Mouse (Mus musculus): ENCODE data around the gene AI837181. TPM values are rescaled to one million over a fixed set of nuclear protein-coding genes. Genes with fewer than 3 reads are reported as not detected.

Gene AI837181
- polyA plus RNA-seq, 1 experiment from 2014 or later = 38.3 TPM

DNA sequence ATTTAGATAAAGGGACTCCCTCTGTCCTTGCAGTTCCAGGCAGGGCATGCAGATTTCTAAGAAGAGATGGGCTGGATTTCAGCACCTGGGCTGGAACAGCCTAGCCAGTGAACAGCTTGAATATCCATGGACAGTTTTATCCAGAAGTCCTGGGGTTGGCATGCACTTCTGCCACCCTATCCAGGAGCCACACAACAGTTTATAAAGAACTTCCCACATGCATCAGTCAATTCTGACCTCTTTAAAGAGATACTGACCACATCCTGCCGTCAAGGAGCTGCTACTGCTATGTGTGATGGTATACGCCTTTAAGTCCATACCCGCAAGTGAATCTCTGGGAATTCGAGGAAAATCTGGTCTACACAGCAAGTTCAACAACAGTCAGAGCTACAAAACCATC, 4.3 kb downstream of the AI837181 start:
- WGBS = 71% methylated on average over 4 of the region's 4 CpGs
- Histone ChIP-seq H3K9me3 (no peaks in the 10 kb centered on the region), H3K36me3 (peaks cover 20% of the 10 kb centered on the region), H3K27ac (replicated peaks) (no peak overlapping the region), H3K4me2 (no peak overlapping the region), H3K9ac (no peak overlapping the region; the same call in 1 of the 2 replicates), H3K4me3 (no peak overlapping the region), H3K27me3 (replicated peaks) (no peaks in the 10 kb centered on the region), H3K4me1 (peaks cover 35% of the 10 kb centered on the region)
- no peak for ATAC-seq (ENCODE audit: extremely low read depth, insufficient number of reproducible peaks, low FRiP score, low TSS enrichment)

DNA sequence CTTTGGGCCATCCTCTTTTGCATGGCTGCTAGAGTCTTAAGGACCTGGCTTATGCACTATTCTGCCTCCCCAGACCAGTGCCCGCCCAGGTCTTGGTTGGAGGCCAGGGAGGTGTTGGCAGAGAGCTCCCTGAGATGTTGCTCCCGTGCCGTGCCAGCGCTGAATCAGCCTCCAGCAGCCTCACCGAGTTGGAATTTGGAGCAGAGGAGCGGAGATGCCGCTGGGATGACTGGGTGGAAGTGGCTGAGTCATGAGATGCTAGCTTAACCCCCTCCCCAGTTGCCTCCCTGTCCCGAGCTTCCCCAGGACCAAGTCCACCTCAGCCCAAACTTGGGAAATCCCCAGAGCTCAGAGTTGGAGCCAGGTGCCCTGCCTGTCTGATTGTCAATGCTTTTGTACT, 4.9 kb downstream of the AI837181 start:
- Histone ChIP-seq H3K4me1 (peaks cover 36% of the 10 kb centered on the region), H3K27me3 (replicated peaks) (no peaks in the 10 kb centered on the region), H3K36me3 (peaks cover 20% of the 10 kb centered on the region), H3K4me2 (no peak overlapping the region), H3K9me3 (no peaks in the 10 kb centered on the region), H3K9ac (no peak overlapping the region), H3K27ac (replicated peaks) (no peak overlapping the region), H3K4me3 (no peak overlapping the region)
- ATAC-seq (ENCODE audit: extremely low read depth, insufficient number of reproducible peaks, low FRiP score, low TSS enrichment) = no peak
- WGBS = 55% methylated on average over 8 of the region's 8 CpGs

DNA sequence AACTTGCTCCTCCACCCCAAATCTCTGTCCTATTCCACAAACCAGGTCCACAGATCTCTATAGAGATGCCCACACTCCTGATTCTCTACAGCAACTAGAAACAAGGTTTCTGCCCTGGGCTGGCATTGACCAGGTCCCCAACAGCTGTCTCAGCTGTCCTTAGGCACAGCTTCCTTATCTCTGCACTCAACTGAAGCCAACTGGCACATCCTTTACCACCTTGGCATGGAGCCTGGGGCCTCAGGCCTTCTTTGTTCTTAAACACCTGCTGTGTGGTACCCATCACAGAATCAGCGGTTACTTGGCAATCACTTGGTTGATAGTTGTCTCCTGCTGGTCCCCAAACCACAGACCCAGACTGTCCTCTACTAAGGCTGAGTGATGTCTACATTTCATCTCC, 5.5 kb downstream of the AI837181 start:
- peaks cover 20% of the 10 kb centered on the region for H3K36me3 ChIP-seq
- peaks cover under 1% of the 10 kb centered on the region; the same call in 1 of the 2 replicates for H3K27me3 ChIP-seq (replicated peaks)
- H3K9me3 ChIP-seq = no peaks in the 10 kb centered on the region
- ATAC-seq (ENCODE audit: extremely low read depth, insufficient number of reproducible peaks, low FRiP score, low TSS enrichment) = no peak
- H3K27ac ChIP-seq (replicated peaks) = no peak overlapping the region
- whole genome bisulfite sequencing = 82% methylated on average over 1 of the region's 1 CpGs
- H3K4me1 ChIP-seq = peaks cover 36% of the 10 kb centered on the region
- no peak overlapping the region for H3K4me3 ChIP-seq
- H3K9ac ChIP-seq = no peak overlapping the region
- no peak overlapping the region for H3K4me2 ChIP-seq

DNA sequence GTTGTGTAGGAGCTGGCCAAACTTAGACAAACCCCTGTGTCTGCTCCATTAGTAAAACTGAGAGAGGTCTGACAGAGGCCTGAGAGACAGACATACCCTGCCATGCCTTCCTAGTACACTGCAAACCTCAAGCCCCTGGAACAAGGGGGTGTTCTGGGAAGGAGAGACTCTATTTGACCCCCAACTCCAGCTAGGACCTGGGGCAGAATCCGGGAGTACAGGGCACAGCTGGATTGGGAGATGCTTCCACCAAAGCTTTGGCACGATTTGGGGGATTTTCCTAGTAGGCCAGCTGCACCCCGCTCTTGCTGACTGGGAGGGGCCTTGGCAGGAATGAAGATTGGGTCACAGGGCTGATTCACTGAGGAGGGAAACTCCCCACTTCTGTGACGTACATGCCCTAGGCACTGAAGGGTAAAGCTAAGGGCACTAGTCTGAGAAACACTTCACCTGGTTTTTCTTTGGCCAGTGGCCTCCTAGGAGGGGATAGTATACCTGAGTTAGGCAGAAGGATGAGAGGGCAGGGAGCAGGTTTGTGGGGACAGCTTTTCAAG, 7.0 kb downstream of the AI837181 start:
- H3K4me2 ChIP-seq = no peak overlapping the region
- H3K4me1 ChIP-seq = peaks cover 22% of the 10 kb centered on the region
- ATAC-seq (ENCODE audit: extremely low read depth, insufficient number of reproducible peaks, low FRiP score, low TSS enrichment) = no peak
- H3K27ac ChIP-seq (replicated peaks) = no peak overlapping the region
- peaks cover 9% of the 10 kb centered on the region for H3K36me3 ChIP-seq
- peaks cover 6% of the 10 kb centered on the region; the same call in 1 of the 2 replicates for H3K27me3 ChIP-seq (replicated peaks)
- H3K9ac ChIP-seq = no peak overlapping the region
- no peak overlapping the region for H3K4me3 ChIP-seq
- H3K9me3 ChIP-seq = no peaks in the 10 kb centered on the region
- WGBS = 64% methylated on average over 4 of the region's 4 CpGs

DNA sequence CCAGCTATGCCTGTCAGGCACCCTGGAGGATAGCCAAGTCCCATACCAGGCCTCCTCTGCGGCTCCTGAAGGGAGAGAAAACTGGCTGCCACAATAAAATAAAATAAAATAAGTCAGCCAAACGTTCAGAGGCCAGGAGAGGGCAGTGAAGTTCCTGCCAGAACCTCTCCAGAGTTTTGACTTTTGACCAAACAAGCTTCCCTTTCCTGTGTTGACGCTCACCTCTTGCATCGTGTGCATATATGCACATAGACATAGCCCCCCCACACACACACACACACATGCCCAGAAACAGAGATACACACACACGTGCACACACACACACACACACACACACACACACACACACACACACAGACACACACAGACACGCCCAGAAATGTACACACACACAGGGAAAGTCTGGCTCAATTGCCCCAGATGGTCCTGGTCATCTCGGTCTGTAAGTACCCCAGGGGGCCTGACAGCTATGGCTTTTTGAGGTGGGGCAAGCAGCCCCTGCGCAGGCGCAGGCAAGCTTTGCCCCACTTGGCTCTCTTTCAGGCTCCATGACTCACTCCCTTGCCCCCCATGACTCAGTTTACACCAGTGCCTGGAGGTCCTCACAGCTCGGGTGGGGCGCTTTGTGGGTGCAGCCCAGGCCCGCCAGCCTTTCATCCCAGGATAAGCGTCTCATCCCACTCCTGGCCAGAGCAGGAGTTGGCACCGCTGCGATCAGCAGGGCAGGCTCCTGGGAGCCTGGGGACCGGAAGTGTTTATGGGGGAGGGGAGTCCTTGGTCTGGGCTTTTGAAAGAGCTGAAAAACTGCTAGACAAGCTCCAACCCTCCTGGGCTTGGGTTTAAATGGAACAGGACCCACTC, 8.3 kb downstream of the AI837181 start:
- peak overlapping the region; percentile 79 for H3K9ac ChIP-seq
- H3K4me3 ChIP-seq = peak overlapping the region; percentile 49
- ATAC-seq (ENCODE audit: extremely low read depth, insufficient number of reproducible peaks, low FRiP score, low TSS enrichment) = peak; percentile 56; the same call in 1 of the 2 replicates
- no peaks in the 10 kb centered on the region for H3K9me3 ChIP-seq
- H3K4me1 ChIP-seq = peaks cover 19% of the 10 kb centered on the region
- no peaks in the 10 kb centered on the region for H3K36me3 ChIP-seq
- H3K27ac ChIP-seq (replicated peaks) = peak overlapping the region; percentile 74
- WGBS = 8% methylated on average over 16 of the region's 16 CpGs
- H3K4me2 ChIP-seq = peak overlapping the region; percentile 75
- peaks cover 12% of the 10 kb centered on the region; the same call in 1 of the 2 replicates for H3K27me3 ChIP-seq (replicated peaks)

DNA sequence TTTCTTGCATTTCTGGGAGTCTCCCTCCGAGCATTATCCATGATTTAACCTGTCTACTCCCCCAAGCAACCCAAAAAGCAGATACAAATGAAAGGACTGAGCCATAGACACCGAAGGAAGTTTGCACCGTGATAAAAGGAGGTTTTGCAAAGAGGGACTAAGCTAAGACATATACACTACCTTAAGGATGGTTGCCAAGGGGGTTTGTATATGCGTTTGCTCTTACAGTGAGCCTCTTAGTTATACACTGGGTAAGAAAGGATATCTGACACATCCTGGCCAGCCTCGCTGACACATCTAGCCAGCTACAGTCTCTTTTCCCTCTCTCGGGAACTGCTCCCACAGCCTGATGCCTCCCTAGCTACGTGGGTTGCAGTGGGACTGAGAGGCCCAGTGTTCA, 9.0 kb downstream of the AI837181 start:
- 46% methylated on average over 7 of the region's 7 CpGs for WGBS
- Histone ChIP-seq H3K36me3 (no peaks in the 10 kb centered on the region), H3K9ac (peak overlapping the region; percentile 79), H3K4me1 (peaks cover 19% of the 10 kb centered on the region), H3K27me3 (replicated peaks) (peaks cover 12% of the 10 kb centered on the region; the same call in 1 of the 2 replicates), H3K27ac (replicated peaks) (peak overlapping the region; percentile 74), H3K4me3 (0 out of 2 replicates have a peak overlapping the region, but pooled peaks have one; percentile 49), H3K4me2 (peak overlapping the region; percentile 75), H3K9me3 (no peaks in the 10 kb centered on the region)
- ATAC-seq (ENCODE audit: extremely low read depth, insufficient number of reproducible peaks, low FRiP score, low TSS enrichment) = no peak

DNA sequence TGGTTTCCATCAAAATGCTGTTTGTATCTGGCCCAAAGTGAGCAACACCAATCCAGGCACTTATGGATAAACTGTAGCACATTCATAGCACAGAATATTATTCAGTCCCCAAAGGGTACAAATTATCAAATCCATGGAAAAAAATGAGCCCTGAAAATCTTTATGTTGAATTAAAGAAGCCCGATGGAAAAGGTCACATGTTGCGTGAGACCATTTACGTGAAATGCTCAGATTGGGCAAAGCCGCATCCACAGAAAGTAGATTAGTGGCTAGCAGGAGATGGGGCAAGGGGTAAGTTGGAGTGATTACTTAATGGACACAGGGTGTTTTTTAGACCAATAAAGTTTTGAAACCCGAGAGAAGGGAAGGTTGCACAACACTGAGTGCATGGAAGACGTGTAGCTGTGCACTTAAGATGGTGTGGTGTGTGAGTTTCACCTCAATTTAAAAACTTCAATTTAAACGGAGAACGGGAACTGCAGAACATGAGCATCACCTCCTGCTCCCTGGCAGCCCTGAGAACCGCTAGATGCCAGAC, 19.5 kb downstream of the AI837181 start:
- ATAC-seq (ENCODE audit: extremely low read depth, insufficient number of reproducible peaks, low FRiP score, low TSS enrichment) = no peak
- H3K27me3 ChIP-seq (replicated peaks) = peaks cover 61% of the 10 kb centered on the region
- no peak overlapping the region for H3K4me2 ChIP-seq
- H3K36me3 ChIP-seq = no peaks in the 10 kb centered on the region
- H3K4me1 ChIP-seq = peaks cover 19% of the 10 kb centered on the region
- no peak overlapping the region for H3K27ac ChIP-seq (replicated peaks)
- peaks cover 6% of the 10 kb centered on the region; the same call in 1 of the 2 replicates for H3K9me3 ChIP-seq
- H3K4me3 ChIP-seq = no peak overlapping the region
- H3K9ac ChIP-seq = no peak overlapping the region
- WGBS = 56% methylated on average over 9 of the region's 9 CpGs

DNA sequence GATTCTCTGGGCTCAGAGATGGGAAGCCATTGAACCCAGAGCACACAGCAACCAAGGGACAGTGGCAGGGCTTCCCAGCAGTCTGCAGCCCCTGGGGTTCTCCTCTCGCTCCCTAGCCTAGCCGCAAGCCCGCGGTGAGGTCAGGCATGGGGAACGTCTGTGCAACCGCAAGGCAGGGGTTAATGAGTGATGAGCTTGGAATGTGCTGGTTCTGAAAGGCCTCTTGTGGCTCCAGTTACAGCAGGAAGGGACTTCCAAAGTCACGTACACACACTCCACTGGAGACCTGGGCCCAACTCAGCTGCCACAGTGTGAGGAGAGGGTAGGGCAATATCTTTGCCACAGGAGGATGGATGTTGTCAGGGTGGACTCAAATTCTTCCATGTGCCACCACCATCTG, 20.0 kb downstream of the AI837181 start:
- Histone ChIP-seq H3K9ac (no peak overlapping the region), H3K36me3 (no peaks in the 10 kb centered on the region)
- WGBS = 29% methylated on average over 7 of the region's 7 CpGs

DNA sequence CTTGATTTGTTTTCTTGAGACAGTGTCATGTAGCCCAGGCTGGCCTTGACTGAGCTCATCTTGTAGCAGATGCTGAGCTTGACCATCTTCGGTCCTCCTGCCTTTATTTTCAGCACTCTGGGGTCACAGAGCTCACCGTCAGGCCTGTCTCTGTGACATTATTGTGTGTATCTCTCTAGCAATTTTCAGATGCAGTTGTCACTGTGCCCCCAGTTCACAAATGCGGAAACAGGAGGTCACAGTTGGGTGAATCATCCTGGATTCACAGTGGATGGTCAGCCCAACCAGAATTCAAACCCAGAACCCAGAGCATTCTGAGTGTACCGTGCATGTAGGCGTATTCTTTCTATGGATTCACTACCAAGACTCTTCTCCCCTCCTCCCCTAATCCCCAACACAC, 20.8 kb downstream of the AI837181 start:
- Histone ChIP-seq H3K27ac (replicated peaks) (no peak overlapping the region), H3K9me3 (no peaks in the 10 kb centered on the region), H3K4me1 (peaks cover 23% of the 10 kb centered on the region), H3K4me2 (no peak overlapping the region), H3K4me3 (no peak overlapping the region), H3K9ac (no peak overlapping the region), H3K36me3 (no peaks in the 10 kb centered on the region), H3K27me3 (replicated peaks) (peaks cover 74% of the 10 kb centered on the region)
- 81% methylated on average over 5 of the region's 5 CpGs for WGBS
- no peak for ATAC-seq (ENCODE audit: extremely low read depth, insufficient number of reproducible peaks, low FRiP score, low TSS enrichment)

More for the DNA sequence above, 20.0 kb downstream of the AI837181 start:
- peaks cover 19% of the 10 kb centered on the region for H3K4me1 ChIP-seq
- H3K4me2 ChIP-seq = no peak overlapping the region
- H3K9me3 ChIP-seq = peaks cover 6% of the 10 kb centered on the region; the same call in 1 of the 2 replicates
- no peak overlapping the region for H3K27ac ChIP-seq (replicated peaks)
- ATAC-seq (ENCODE audit: extremely low read depth, insufficient number of reproducible peaks, low FRiP score, low TSS enrichment) = no peak
- H3K4me3 ChIP-seq = no peak overlapping the region
- peaks cover 66% of the 10 kb centered on the region for H3K27me3 ChIP-seq (replicated peaks)

DNA sequence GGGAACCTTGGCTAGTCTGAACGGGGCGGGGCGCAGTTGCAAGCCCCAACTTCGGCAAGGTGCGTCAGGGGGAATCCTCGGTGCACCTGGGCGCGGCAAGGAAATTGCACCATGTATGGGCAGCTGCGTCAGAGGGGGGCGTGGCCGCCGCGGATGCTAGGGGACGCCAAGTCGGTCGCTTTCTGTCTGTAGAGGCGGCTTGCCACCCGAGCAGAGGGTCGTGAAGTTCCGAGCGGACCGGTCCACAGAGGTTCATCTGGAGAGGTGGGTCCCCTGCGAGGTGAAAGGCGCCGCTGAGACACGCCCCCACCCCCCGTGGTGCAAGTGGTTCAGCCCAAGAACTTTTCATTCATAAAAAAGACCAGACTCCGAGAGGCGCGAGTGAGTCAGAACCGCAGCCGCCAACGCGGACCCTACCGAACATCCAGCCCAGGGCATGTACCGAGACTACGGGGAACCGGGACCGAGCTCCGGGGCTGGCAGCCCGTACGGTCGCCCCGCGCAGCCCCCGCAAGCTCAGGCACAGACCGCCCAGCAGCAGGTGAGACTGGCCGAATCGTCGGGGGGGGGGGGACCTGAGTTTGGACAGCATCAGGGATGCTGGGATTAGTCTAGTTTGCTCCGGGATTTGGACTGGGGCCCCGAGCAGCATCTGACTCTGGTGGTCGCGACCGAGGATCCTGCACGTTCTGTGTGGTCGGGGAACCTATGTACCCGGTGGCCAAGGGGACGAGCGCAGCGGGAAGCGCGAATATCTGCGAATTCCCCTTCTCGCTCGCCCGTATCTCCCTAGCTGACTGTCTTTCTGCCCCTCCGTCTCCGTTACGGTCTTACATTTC, 22.8 kb downstream of the AI837181 start, which contains the start of gene Fosl1:
Gene Fosl1 (plus strand): TSS at position 33 of the 839 bp plus-strand sequence.
- H3K27me3 ChIP-seq (replicated peaks) = peaks cover 82% of the 10 kb centered on the region
- H3K4me3 ChIP-seq = peak within 1 kb of the TSS; percentile 66
- H3K36me3 ChIP-seq = no peaks in the 10 kb centered on the region
- peak; percentile 78 for ATAC-seq (ENCODE audit: extremely low read depth, insufficient number of reproducible peaks, low FRiP score, low TSS enrichment)
- H3K27ac ChIP-seq (replicated peaks) = no peak within 1 kb of the TSS
- H3K9ac ChIP-seq = peak within 1 kb of the TSS; percentile 76
- under 1% methylated on average over 70 of the region's 70 CpGs for WGBS
- H3K9me3 ChIP-seq = no peaks in the 10 kb centered on the region
- peaks cover 23% of the 10 kb centered on the region for H3K4me1 ChIP-seq
- H3K4me2 ChIP-seq = peak within 1 kb of the TSS; percentile 94
